Mouse (Mus musculus): ENCODE measurements around the gene Prkch. TPM values are rescaled to one million over a fixed set of nuclear protein-coding genes. Genes with fewer than 3 reads are reported as not detected.

The Prkch gene
- polyA plus RNA-seq, 1 experiment from 2014 or later, result 12.0 TPM

GRCm38 (mm10) chr12:73704382-73704781 is 119.8 kb downstream of the Prkch start:
- no peak for ATAC-seq (ENCODE audit: low read depth)
- 79% methylated on average over 3 of the region's 3 CpGs for WGBS
- H3K9ac ChIP-seq (ENCODE audit: low read length), result no peak overlapping the region
- H3K27me3 ChIP-seq (ENCODE audit: control insufficient read depth, insufficient read depth, low read depth, low read length), result no peaks in the 10 kb centered on the region
- H3K4me1 ChIP-seq (replicated peaks; ENCODE audit: control insufficient read depth, insufficient read depth, low read length), result peaks cover 5% of the 10 kb centered on the region; the same call in 1 of the 2 replicates
- no peak overlapping the region for H3K4me2 ChIP-seq (ENCODE audit: low read depth, low read length)
- H3K4me3 ChIP-seq (ENCODE audit: low read length), result no peak overlapping the region
- H3K36me3 ChIP-seq (ENCODE audit: control insufficient read depth, insufficient read depth, low read length), result no peaks in the 10 kb centered on the region
- no peak overlapping the region for H3K27ac ChIP-seq (ENCODE audit: low read length)
- no peaks in the 10 kb centered on the region for H3K9me3 ChIP-seq (ENCODE audit: control insufficient read depth, low read length)

- 38% methylated on average over 7 of the region's 7 CpGs for WGBS
- Histone ChIP-seq H3K27ac (ENCODE audit: low read length) (no peak overlapping the region), H3K36me3 (ENCODE audit: control insufficient read depth, insufficient read depth, low read length) (no peaks in the 10 kb centered on the region), H3K27me3 (ENCODE audit: control insufficient read depth, insufficient read depth, low read depth, low read length) (no peaks in the 10 kb centered on the region), H3K9ac (ENCODE audit: low read length) (no peak overlapping the region), H3K9me3 (ENCODE audit: control insufficient read depth, low read length) (no peaks in the 10 kb centered on the region), H3K4me1 (replicated peaks; ENCODE audit: control insufficient read depth, insufficient read depth, low read length) (no peaks in the 10 kb centered on the region; the same call in 1 of the 2 replicates), H3K4me2 (ENCODE audit: low read depth, low read length) (no peak overlapping the region), H3K4me3 (ENCODE audit: low read length) (no peak overlapping the region)
- ATAC-seq (ENCODE audit: low read depth), result no peak
Observed at GRCm38 (mm10) chr12:73705097-73705690, 120.6 kb downstream of the Prkch start.

- Histone ChIP-seq H3K4me1 (replicated peaks; ENCODE audit: control insufficient read depth, insufficient read depth, low read length) (no peaks in the 10 kb centered on the region), H3K4me2 (ENCODE audit: low read depth, low read length) (no peak overlapping the region), H3K27me3 (ENCODE audit: control insufficient read depth, insufficient read depth, low read depth, low read length) (no peaks in the 10 kb centered on the region), H3K9ac (ENCODE audit: low read length) (no peak overlapping the region), H3K9me3 (ENCODE audit: control insufficient read depth, low read length) (no peaks in the 10 kb centered on the region), H3K36me3 (ENCODE audit: control insufficient read depth, insufficient read depth, low read length) (no peaks in the 10 kb centered on the region), H3K27ac (ENCODE audit: low read length) (no peak overlapping the region), H3K4me3 (ENCODE audit: low read length) (no peak overlapping the region)
- WGBS, result 29% methylated on average over 5 of the region's 5 CpGs
- ATAC-seq (ENCODE audit: low read depth), result no peak
Observed at GRCm38 (mm10) chr12:73708498-73708897, 123.9 kb downstream of the Prkch start.

- no peak overlapping the region for H3K4me3 ChIP-seq (ENCODE audit: low read length)
- H3K4me1 ChIP-seq (replicated peaks; ENCODE audit: control insufficient read depth, insufficient read depth, low read length), result no peaks in the 10 kb centered on the region
- no peaks in the 10 kb centered on the region for H3K27me3 ChIP-seq (ENCODE audit: control insufficient read depth, insufficient read depth, low read depth, low read length)
- no peaks in the 10 kb centered on the region for H3K9me3 ChIP-seq (ENCODE audit: control insufficient read depth, low read length)
- no peaks in the 10 kb centered on the region for H3K36me3 ChIP-seq (ENCODE audit: control insufficient read depth, insufficient read depth, low read length)
- WGBS, result 12% methylated on average over 8 of the region's 8 CpGs
- no peak overlapping the region for H3K9ac ChIP-seq (ENCODE audit: low read length)
- H3K4me2 ChIP-seq (ENCODE audit: low read depth, low read length), result no peak overlapping the region
- peak; percentile 93 for ATAC-seq (ENCODE audit: low read depth)
- no peak overlapping the region for H3K27ac ChIP-seq (ENCODE audit: low read length)
Observed at GRCm38 (mm10) chr12:73708920-73709319, 124.3 kb downstream of the Prkch start.

- Histone ChIP-seq H3K9me3 (ENCODE audit: control insufficient read depth, low read length) (no peaks in the 10 kb centered on the region), H3K4me2 (ENCODE audit: low read depth, low read length) (no peak overlapping the region), H3K27ac (ENCODE audit: low read length) (no peak overlapping the region), H3K27me3 (ENCODE audit: control insufficient read depth, insufficient read depth, low read depth, low read length) (no peaks in the 10 kb centered on the region), H3K9ac (ENCODE audit: low read length) (no peak overlapping the region), H3K36me3 (ENCODE audit: control insufficient read depth, insufficient read depth, low read length) (no peaks in the 10 kb centered on the region), H3K4me1 (replicated peaks; ENCODE audit: control insufficient read depth, insufficient read depth, low read length) (no peaks in the 10 kb centered on the region), H3K4me3 (ENCODE audit: low read length) (no peak overlapping the region)
- WGBS, result 67% methylated on average over 5 of the region's 5 CpGs
- no peak for ATAC-seq (ENCODE audit: low read depth)
Observed at GRCm38 (mm10) chr12:73710846-73711245, 126.2 kb downstream of the Prkch start.

- Histone ChIP-seq H3K9me3 (ENCODE audit: control insufficient read depth, low read length) (no peaks in the 10 kb centered on the region), H3K4me1 (replicated peaks; ENCODE audit: control insufficient read depth, insufficient read depth, low read length) (no peaks in the 10 kb centered on the region), H3K4me3 (ENCODE audit: low read length) (no peak overlapping the region), H3K27ac (ENCODE audit: low read length) (no peak overlapping the region), H3K27me3 (ENCODE audit: control insufficient read depth, insufficient read depth, low read depth, low read length) (no peaks in the 10 kb centered on the region), H3K4me2 (ENCODE audit: low read depth, low read length) (no peak overlapping the region), H3K36me3 (ENCODE audit: control insufficient read depth, insufficient read depth, low read length) (no peaks in the 10 kb centered on the region), H3K9ac (ENCODE audit: low read length) (no peak overlapping the region)
- WGBS, result 40% methylated on average over 6 of the region's 6 CpGs
- peak; percentile 32; the same call in 1 of the 2 replicates for ATAC-seq (ENCODE audit: low read depth)
Observed at GRCm38 (mm10) chr12:73712122-73712521, 127.5 kb downstream of the Prkch start.

GRCm38 (mm10) chr12:73714589-73714988 is 130.0 kb downstream of the Prkch start:
- H3K9me3 ChIP-seq (ENCODE audit: control insufficient read depth, low read length), result no peaks in the 10 kb centered on the region
- H3K4me2 ChIP-seq (ENCODE audit: low read depth, low read length), result no peak overlapping the region
- WGBS, result 87% methylated on average over 5 of the region's 5 CpGs
- H3K36me3 ChIP-seq (ENCODE audit: control insufficient read depth, insufficient read depth, low read length), result no peaks in the 10 kb centered on the region
- no peak overlapping the region for H3K9ac ChIP-seq (ENCODE audit: low read length)
- no peak for ATAC-seq (ENCODE audit: low read depth)
- H3K27me3 ChIP-seq (ENCODE audit: control insufficient read depth, insufficient read depth, low read depth, low read length), result no peaks in the 10 kb centered on the region
- H3K4me1 ChIP-seq (replicated peaks; ENCODE audit: control insufficient read depth, insufficient read depth, low read length), result no peaks in the 10 kb centered on the region
- H3K27ac ChIP-seq (ENCODE audit: low read length), result no peak overlapping the region
- H3K4me3 ChIP-seq (ENCODE audit: low read length), result no peak overlapping the region

GRCm38 (mm10) chr12:73715331-73715730 is 130.7 kb downstream of the Prkch start:
- 94% methylated on average over 2 of the region's 2 CpGs for WGBS
- H3K4me3 ChIP-seq (ENCODE audit: low read length), result no peak overlapping the region
- no peak overlapping the region for H3K9ac ChIP-seq (ENCODE audit: low read length)
- H3K9me3 ChIP-seq (ENCODE audit: control insufficient read depth, low read length), result no peaks in the 10 kb centered on the region
- no peaks in the 10 kb centered on the region for H3K27me3 ChIP-seq (ENCODE audit: control insufficient read depth, insufficient read depth, low read depth, low read length)
- H3K27ac ChIP-seq (ENCODE audit: low read length), result no peak overlapping the region
- H3K4me2 ChIP-seq (ENCODE audit: low read depth, low read length), result no peak overlapping the region
- H3K36me3 ChIP-seq (ENCODE audit: control insufficient read depth, insufficient read depth, low read length), result no peaks in the 10 kb centered on the region
- ATAC-seq (ENCODE audit: low read depth), result no peak
- H3K4me1 ChIP-seq (replicated peaks; ENCODE audit: control insufficient read depth, insufficient read depth, low read length), result no peaks in the 10 kb centered on the region

- no peak overlapping the region for H3K27ac ChIP-seq (ENCODE audit: low read length)
- no peaks in the 10 kb centered on the region for H3K27me3 ChIP-seq (ENCODE audit: control insufficient read depth, insufficient read depth, low read depth, low read length)
- WGBS, result 60% methylated on average over 21 of the region's 21 CpGs
Observed at GRCm38 (mm10) chr12:73715954-73716731, 131.5 kb downstream of the Prkch start.

More at GRCm38 (mm10) chr12:73715954-73716731, 131.5 kb downstream of the Prkch start:
- Histone ChIP-seq H3K9ac (ENCODE audit: low read length) (no peak overlapping the region), H3K4me3 (ENCODE audit: low read length) (no peak overlapping the region), H3K36me3 (ENCODE audit: control insufficient read depth, insufficient read depth, low read length) (no peaks in the 10 kb centered on the region), H3K4me2 (ENCODE audit: low read depth, low read length) (no peak overlapping the region), H3K4me1 (replicated peaks; ENCODE audit: control insufficient read depth, insufficient read depth, low read length) (no peaks in the 10 kb centered on the region), H3K9me3 (ENCODE audit: control insufficient read depth, low read length) (no peaks in the 10 kb centered on the region)
- no peak for ATAC-seq (ENCODE audit: low read depth)
